Mouse (Mus musculus) cerebellum, postnatal 36 days (tissue): ENCODE data around the gene Serpina3a.

Experiments used
- DNase-seq, 2 experiments: peaks; one replicate each; pipeline ENCODE4 v3.0.0; 2021 to 2022; ENCODE audit warnings: mixed read lengths in 2 of 2

The Serpina3a gene

DNA sequence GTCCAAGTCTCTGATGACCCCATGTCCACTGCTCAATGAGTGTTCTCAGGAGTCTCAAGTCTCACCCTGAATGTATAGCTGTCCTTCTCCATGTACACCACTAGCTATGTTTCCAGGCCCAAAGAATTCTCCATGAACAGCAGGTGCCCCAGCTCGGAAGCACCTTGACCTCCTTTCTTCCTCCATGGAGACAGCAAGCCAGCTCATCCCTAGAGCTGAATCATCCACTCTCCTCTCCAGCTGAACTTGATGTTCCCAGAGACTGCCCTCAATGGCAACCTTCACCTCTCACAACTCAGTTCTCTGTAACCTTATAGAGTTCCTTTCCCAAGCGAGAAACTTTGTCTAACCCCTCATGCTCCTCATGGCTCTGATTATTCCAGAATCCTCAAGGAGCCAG, 33.0 kb downstream of the Serpina3a start:
- no peak for DNase-seq

GRCm38 (mm10) chr12:104151989-104152388, 39.5 kb downstream of the Serpina3a start:
- no peak for DNase-seq

- DNase-seq = no peak
These were observed 40.6 kb downstream of the Serpina3a start for GRCm38 (mm10) chr12:104153041-104153645.

- no peak for DNase-seq
These were observed 41.1 kb downstream of the Serpina3a start, which contains the start of gene Serpina3c for GRCm38 (mm10) chr12:104153656-104154055. TSS of gene Serpina3c (minus strand) at chr12:104153870.
